Mouse (Mus musculus): ENCODE measurements around the gene Mmp25. TPM values are rescaled to one million over a fixed set of nuclear protein-coding genes. Genes with fewer than 3 reads are reported as not detected.

Gene Mmp25
- total and polyA plus RNA-seq, 3 experiments: not detected

- in situ Hi-C loops (cut with MboI; ENCODE audit: low pct_ligation_motif_present, low pct_unique_long_range_greater_than_20kb, low sequenced_read_pairs) (loop anchor here (10.0 kb wide), 1 partner anchor 51 kb away; the partner anchor contains the start of genes 1520401A03Rik and Pkmyt1), dilution Hi-C loops (cut with MboI; ENCODE audit: extremely low pct_ligation_motif_present, extremely low pct_unique_long_range_greater_than_20kb, low sequenced_read_pairs) (no loop called here)
- no peaks in the 10 kb centered on the region for H3K79me2 ChIP-seq (replicated peaks; ENCODE audit: control insufficient read depth, extremely low read depth, insufficient read depth, poor library complexity, severe bottlenecking)
- peaks cover 18% of the 10 kb centered on the region for H3K27me3 ChIP-seq (replicated peaks)
- peak within 1 kb of the TSS; percentile 85 for H3K27ac ChIP-seq (ENCODE audit: insufficient read depth, low read depth)
- TF ChIP-seq ZNF384 (IDR thresholded peaks at IDR 0.05; ENCODE audit: low read depth, low read length) (peak; percentile 24; the same call in 1 of the 2 replicates), NRF1 (IDR thresholded peaks at IDR 0.05; ENCODE audit: low read depth, low read length) (peak; percentile 82), IRF4 (IDR thresholded peaks at IDR 0.05; ENCODE audit: low read depth, low read length) (peak; percentile 25; the same call in 1 of the 2 replicates), JUND (conservative IDR thresholded peaks at IDR 0.05; ENCODE audit: low read depth, low read length) (no peak; the same call in 1 of the 2 replicates), RCOR1 (conservative IDR thresholded peaks at IDR 0.05; ENCODE audit: low read depth, low read length) (peak; percentile 69; the same call in 1 of the 2 replicates), BHLHE40 (IDR thresholded peaks at IDR 0.05; ENCODE audit: low read depth, low read length) (peak; percentile 89), ELF1 (IDR thresholded peaks at IDR 0.05; ENCODE audit: low read depth, low read length) (peak; percentile 86), ETS1 (conservative IDR thresholded peaks at IDR 0.05; ENCODE audit: low read depth, low read length) (peak; percentile 29; the same call in 1 of the 2 replicates), MEF2A (IDR thresholded peaks at IDR 0.05; ENCODE audit: borderline replicate concordance, low read depth, low read length) (peak; percentile 42), USF2 (conservative IDR thresholded peaks at IDR 0.05; ENCODE audit: low read depth, low read length) (peak; percentile 73), MXI1 (IDR thresholded peaks at IDR 0.05; ENCODE audit: low read depth, low read length) (peak; percentile 86), SIN3A (IDR thresholded peaks at IDR 0.05; ENCODE audit: low read length) (peak; percentile 96), ZKSCAN1 (IDR thresholded peaks at IDR 0.05; ENCODE audit: borderline replicate concordance, low read depth, low read length) (no peak), CTCF (conservative IDR thresholded peaks at IDR 0.05 in 1 of 2, IDR thresholded peaks at IDR 0.05 in 1 of 2; ENCODE audit: low read depth in 2 of 2, low read length in 2 of 2) (no peak), PAX5 (IDR thresholded peaks at IDR 0.05; ENCODE audit: low read length) (no peak), E2F4 (IDR thresholded peaks at IDR 0.05; ENCODE audit: insufficient replicate concordance, low read depth, low read length) (0 out of 2 replicates have a peak, but pooled peaks have one; percentile 76), MYC (IDR thresholded peaks at IDR 0.05; ENCODE audit: low read depth, low read length) (peak; percentile 96), KAT2A (IDR thresholded peaks at IDR 0.05; ENCODE audit: insufficient replicate concordance, low read length) (peak; percentile 94; the same call in 1 of the 2 replicates), MAX (IDR thresholded peaks at IDR 0.05; ENCODE audit: low read length) (peak; percentile 91), POLR2A (IDR thresholded peaks at IDR 0.05; ENCODE audit: low read depth, low read length) (peak; percentile 86), NELFE (IDR thresholded peaks at IDR 0.05; ENCODE audit: low read depth, low read length) (peak; percentile 74; the same call in 1 of the 2 replicates), MAZ (IDR thresholded peaks at IDR 0.05; ENCODE audit: low read depth, low read length) (peak; percentile 64; the same call in 1 of the 2 replicates), CHD2 (IDR thresholded peaks at IDR 0.05; ENCODE audit: low read length) (peak; percentile 97), UBTF (IDR thresholded peaks at IDR 0.05; ENCODE audit: low read depth, low read length) (no peak), GABPA (IDR thresholded peaks at IDR 0.05; ENCODE audit: insufficient replicate concordance, low read depth, low read length) (peak; percentile 54; the same call in 1 of the 2 replicates), SMC3 (IDR thresholded peaks at IDR 0.05; ENCODE audit: low read depth, low read length) (no peak), USF1 (IDR thresholded peaks at IDR 0.05; ENCODE audit: low read depth, low read length) (peak; percentile 87), HCFC1 (IDR thresholded peaks at IDR 0.05; ENCODE audit: low read depth, low read length) (peak; percentile 98), MAFK (IDR thresholded peaks at IDR 0.05; ENCODE audit: insufficient replicate concordance, low read length) (no peak), POLR2AphosphoS2 (IDR thresholded peaks at IDR 0.05; ENCODE audit: low read depth, low read length) (peak; percentile 67; the same call in 1 of the 2 replicates), TBP (conservative IDR thresholded peaks at IDR 0.05; ENCODE audit: low read depth, low read length) (peak; percentile 81), ZMIZ1 (IDR thresholded peaks at IDR 0.05; ENCODE audit: low read depth, low read length) (peak; percentile 36; the same call in 1 of the 2 replicates), TCF12 (IDR thresholded peaks at IDR 0.05; ENCODE audit: low read depth, low read length) (peak; percentile 78)
- H3K36me3 ChIP-seq (replicated peaks in 1 of 2; ENCODE audit: control insufficient read depth in 1 of 2, insufficient read depth in 1 of 2, low read length in 1 of 2): peaks cover 18 to 25% of the 10 kb centered on the region in 2 experiments
- DNase-seq (ENCODE audit: extremely low read depth): peak; percentile 98
- H3K4me2 ChIP-seq (ENCODE audit: insufficient read depth, low read depth, poor library complexity, severe bottlenecking): peak within 1 kb of the TSS; percentile 64
- H3K9ac ChIP-seq (ENCODE audit: insufficient read depth, low read depth): peak within 1 kb of the TSS; percentile 67
- no peaks in the 10 kb centered on the region for H3K9me3 ChIP-seq (replicated peaks; ENCODE audit: low read length)
- H3K4me1 ChIP-seq (ENCODE audit: control insufficient read depth in 1 of 2, insufficient read depth in 2 of 2): peaks cover 15 to 53% of the 10 kb centered on the region in 2 experiments
- peak within 1 kb of the TSS; percentile 58 to 62 (median 59) for H3K4me3 ChIP-seq (replicated peaks in 1 of 3; ENCODE audit: low read depth in 2 of 3, low read length in 2 of 3, poor library complexity in 1 of 3)
These were observed 28.5 kb upstream of the Mmp25 start, which contains the start of the genes Hcfc1r1 and Thoc6 for GRCm38 (mm10) chr17:23673424-23674073. Hcfc1r1 (plus strand) TSS chr17:23673596. Thoc6 (minus strand) TSS chr17:23673882.
